Mouse (Mus musculus) duodenum, adult 2 months (tissue): Measurements from ENCODE around the gene Trpc2. TPM values are rescaled to one million over a fixed set of nuclear protein-coding genes. Genes with fewer than 3 reads are reported as not detected.

Experiments used
- polyA plus RNA-seq: library from polyadenylated mRNA; depleted of rRNA; stranded (reverse); fragments of >200 nt; gene quantifications from 2 replicates; pipeline ENCODE4 v1.2.3, GENCODE M21; 2012; ENCODE audit warnings: low replicate concordance; rRNA removed

Gene Trpc2
- polyA plus RNA-seq, result not detected in 2 replicates

GRCm38 (mm10) chr7:102082816-102083215 is at the start of gene Trpc2:
Gene Trpc2 (plus strand): TSS chr7:102083116.

GRCm38 (mm10) chr7:102065046-102065891 is 17.6 kb upstream of the Trpc2 start, which contains the start of the genes Rnf121, Xndc1 and Xntrpc:
Gene Rnf121 (minus strand): TSS chr7:102065469.
Gene Xndc1 (plus strand): TSS chr7:102065511.
Gene Xntrpc (plus strand): TSS chr7:102065713.

DNA sequence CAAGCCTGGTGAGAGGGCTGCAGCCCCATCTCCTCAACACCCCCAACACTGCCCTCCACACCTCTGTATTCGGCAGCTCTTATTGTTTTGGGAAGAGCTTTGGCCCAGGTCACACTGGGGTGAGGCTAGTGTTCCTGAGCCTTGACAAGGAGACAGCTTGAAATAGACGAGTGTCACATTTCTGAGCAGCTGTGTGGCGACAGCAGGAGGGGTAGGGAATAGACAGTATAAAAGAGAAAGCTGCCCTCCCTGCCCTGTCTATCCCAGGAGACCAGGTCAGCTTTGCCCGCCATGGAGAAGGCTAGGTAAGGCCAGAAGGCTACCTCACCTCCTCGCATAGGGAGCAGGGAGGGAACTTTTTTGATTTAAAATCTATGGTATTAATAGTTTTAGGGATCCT is 18.6 kb downstream of the Trpc2 start, which contains the start of gene Art1:
Gene Art1, plus strand, starts transcription at position 257 of the 400 bp plus-strand sequence.

DNA sequence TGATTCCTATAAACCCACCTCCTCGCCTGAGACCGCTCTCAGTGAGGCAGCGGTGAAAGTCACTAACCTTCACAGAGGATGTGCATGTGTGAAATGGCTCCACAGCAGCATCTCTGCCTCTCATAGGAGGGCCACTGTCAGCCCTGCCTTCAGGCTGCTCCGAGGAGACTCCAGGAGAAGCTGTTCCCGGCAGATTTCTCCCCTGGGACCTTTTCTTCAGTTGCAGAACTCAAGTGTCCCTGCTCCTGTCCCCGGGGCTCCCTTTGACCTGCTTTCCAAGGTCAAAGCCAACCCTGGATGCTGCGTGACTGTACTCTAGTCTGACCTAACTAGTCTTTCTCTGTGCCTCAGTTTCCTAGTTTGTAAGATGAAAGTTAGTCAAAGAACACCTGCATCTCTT is 26.3 kb downstream of the Trpc2 start, which contains the start of gene Art5:
Gene Art5, minus strand, starts transcription at position 319 of the 400 bp plus-strand sequence.

GRCm38 (mm10) chr7:102116579-102117331 is 33.8 kb downstream of the Trpc2 start, which contains the start of gene Chrna10:
Gene Chrna10 (minus strand): TSS chr7:102116828.

Other genes with a start within 250 kb of the Trpc2 start
- 98.1 and 106 TPM in 2 replicates for gene Inppl1, start 244.9 kb upstream of the Trpc2 start, polyA plus RNA-seq
- 0.84 and 1.1 TPM in 2 replicates for gene Folr2, start 225.9 kb upstream of the Trpc2 start, polyA plus RNA-seq
- 52.0 and 59.4 TPM in 2 replicates for gene Anapc15, start 219.4 kb upstream of the Trpc2 start, polyA plus RNA-seq
- 0.82 and 1.3 TPM in 2 replicates for gene Folr1, start 212.3 kb upstream of the Trpc2 start, polyA plus RNA-seq
- 200 and 203 TPM in 2 replicates for gene Lamtor1, start 177.2 kb upstream of the Trpc2 start, polyA plus RNA-seq
- 0.08 and 0.14 TPM in 2 replicates for gene Tomt, start 176.8 kb upstream of the Trpc2 start, polyA plus RNA-seq
- 3.6 and 4.0 TPM in 2 replicates for gene Lrrc51, start 149.2 kb upstream of the Trpc2 start, polyA plus RNA-seq
- gene Numa1, start 149.0 kb upstream of the Trpc2 start, polyA plus RNA-seq, result 62.3 and 68.0 TPM in 2 replicates
- 5.3 and 10.1 TPM in 2 replicates for gene Il18bp, start 64.4 kb upstream of the Trpc2 start, polyA plus RNA-seq
- gene Rnf121, start 17.6 kb upstream of the Trpc2 start, polyA plus RNA-seq, result 20.9 and 36.7 TPM in 2 replicates
- gene Xndc1, start 17.6 kb upstream of the Trpc2 start, polyA plus RNA-seq, result 10.6 and 14.2 TPM in 2 replicates
- 1.5 and 1.8 TPM in 2 replicates for gene Xntrpc, start 17.4 kb upstream of the Trpc2 start, polyA plus RNA-seq
- gene Art1, start 18.6 kb downstream of the Trpc2 start, polyA plus RNA-seq, result not detected in 2 replicates
- 0.63 and 0.87 TPM in 2 replicates for gene Art5, start 26.4 kb downstream of the Trpc2 start, polyA plus RNA-seq
- gene Chrna10, start 33.7 kb downstream of the Trpc2 start, polyA plus RNA-seq, result 0.91 and 1.2 TPM in 2 replicates
- 7.0 and 8.0 TPM in 2 replicates for gene Nup98, start 127.1 kb downstream of the Trpc2 start, polyA plus RNA-seq
- 47.8 and 110 TPM in 2 replicates for gene Pgap2, start 127.1 kb downstream of the Trpc2 start, polyA plus RNA-seq
- gene Rhog, start 172.9 kb downstream of the Trpc2 start, polyA plus RNA-seq, result 77.3 and 164 TPM in 2 replicates
- gene Stim1, start 184.7 kb downstream of the Trpc2 start, polyA plus RNA-seq, result 18.6 and 28.7 TPM in 2 replicates